Mouse (Mus musculus): ENCODE data around the gene Parva.

- TF ChIP-seq CTCF (IDR thresholded peaks at IDR 0.05; ENCODE audit: borderline replicate concordance, insufficient read depth, low read length) = no peak
- TF ChIP-seq POLR2A (IDR thresholded peaks at IDR 0.05; ENCODE audit: low read depth, low read length) = no peak
These were observed 17.7 kb downstream of the Parva start for GRCm38 (mm10) chr7:112444985-112445367.

Measured in embryonic fibroblast, embryonic 13.5 days (primary cell).